Mouse (Mus musculus): ENCODE results near the gene Scamp3. TPM values are rescaled to one million over a fixed set of nuclear protein-coding genes. Genes with fewer than 3 reads are reported as not detected.
"Not testable (repeated sequence)": the region's sequence is repeated elsewhere in the genome, so short reads cannot be mapped to it uniquely, and the experiment has no call there.

Gene Scamp3
- total RNA-seq (2021): 10 to 100 TPM; 36.7 to 40.0 TPM
- long read RNA-seq, experiment 1, transcript Scamp3-203 (9 exons, 1,475 nt): major isoform, 21 of 40 reads
- long read RNA-seq, experiment 1, transcript Scamp3-201 (9 exons, 1,489 nt): minor isoform, 18 of 40 reads
- long read RNA-seq, experiment 1, partial matches to known transcripts: 0 of 40 reads
- long read RNA-seq, experiment 1, other reads (novel, unspliced or antisense): 0 of 40 reads
- long read RNA-seq, experiment 2, transcript Scamp3-201 (9 exons, 1,489 nt): major isoform, 28 of 47 reads
- long read RNA-seq, experiment 2, transcript Scamp3-203 (9 exons, 1,475 nt): minor isoform, 19 of 47 reads
- long read RNA-seq, experiment 2, partial matches to known transcripts: 0 of 47 reads
- long read RNA-seq, experiment 2, other reads (novel, unspliced or antisense): 0 of 47 reads

GRCm38 (mm10) chr3:89177242-89178106, at the start of gene Scamp3:
TSS of gene Scamp3 (plus strand) at chr3:89177473.
- peak; percentile 80 for DNase-seq

GRCm38 (mm10) chr3:89129908-89130307, 47.4 kb upstream of the Scamp3 start:
- no peak for DNase-seq

- DNase-seq: no peak
Measured at GRCm38 (mm10) chr3:89131816-89132215, 45.5 kb upstream of the Scamp3 start.

- peak; percentile 26 for DNase-seq
Measured at GRCm38 (mm10) chr3:89132285-89133062, 44.8 kb upstream of the Scamp3 start.

GRCm38 (mm10) chr3:89133063-89133450, 44.2 kb upstream of the Scamp3 start:
- no peak for DNase-seq

- no peak for DNase-seq
Measured at GRCm38 (mm10) chr3:89133752-89134151, 43.5 kb upstream of the Scamp3 start.

- no peak for DNase-seq
Measured at GRCm38 (mm10) chr3:89135958-89136357, 41.3 kb upstream of the Scamp3 start, which contains the start of gene Pklr. TSS of gene Pklr (plus strand) at chr3:89136142.

GRCm38 (mm10) chr3:89136365-89136764, 40.9 kb upstream of the Scamp3 start:
- DNase-seq: no peak

- DNase-seq: no peak
Measured at GRCm38 (mm10) chr3:89144821-89145220, 32.5 kb upstream of the Scamp3 start.

GRCm38 (mm10) chr3:89145566-89145965, 31.7 kb upstream of the Scamp3 start:
- no peak for DNase-seq

- DNase-seq: no peak
Measured at GRCm38 (mm10) chr3:89147101-89147978, 29.9 kb upstream of the Scamp3 start.

GRCm38 (mm10) chr3:89147979-89148311, 29.3 kb upstream of the Scamp3 start:
- no peak for DNase-seq

GRCm38 (mm10) chr3:89148567-89148966, 28.7 kb upstream of the Scamp3 start:
- no peak for DNase-seq

- DNase-seq: no peak
Measured at GRCm38 (mm10) chr3:89152084-89152835, 25.0 kb upstream of the Scamp3 start.

GRCm38 (mm10) chr3:89156951-89157350, 20.3 kb upstream of the Scamp3 start:
- DNase-seq: no peak

GRCm38 (mm10) chr3:89158651-89159050, 18.6 kb upstream of the Scamp3 start:
- no peak for DNase-seq

- peak; percentile 72 for DNase-seq
Measured at GRCm38 (mm10) chr3:89159211-89159610, 18.1 kb upstream of the Scamp3 start.

- DNase-seq: peak; percentile 74
Measured at GRCm38 (mm10) chr3:89159616-89160344, 17.5 kb upstream of the Scamp3 start, which contains the start of gene Hcn3. TSS of gene Hcn3 (minus strand) at chr3:89160196.

GRCm38 (mm10) chr3:89161207-89161606, 16.1 kb upstream of the Scamp3 start:
- DNase-seq: not testable (repeated sequence)

- no peak for DNase-seq
Measured at GRCm38 (mm10) chr3:89161786-89162185, 15.5 kb upstream of the Scamp3 start.
